Mouse (Mus musculus) limb, embryonic 12.5 days (tissue): ENCODE measurements around the gene Mapk8. TPM values are rescaled to one million over a fixed set of nuclear protein-coding genes. Genes with fewer than 3 reads are reported as not detected.
A peak's percentile ranks its signal among the peaks of the same experiment; 100 is the strongest.

ENCODE experiments used
- ATAC-seq: fragments of 200-750 bp; cut with Nextera tagmentation; 2 replicates; pipeline ENCODE4 v1.8.0; 2017; ENCODE audit warnings: low read depth, moderate TSS enrichment; ENCODE audit not compliant: insufficient number of reproducible peaks, insufficient read depth, low FRiP score, low TSS enrichment
- H3K27ac ChIP-seq: fragments of 300-500 bp; sonication (generic); 2 replicates; pipeline ENCODE4 v1.5.1; 2016; ENCODE audit warnings: mild to moderate bottlenecking, moderate library complexity
- H3K27me3 ChIP-seq: fragments of 300-500 bp; sonication (generic); 2 replicates; pipeline ENCODE4 v1.6.1; 2016; ENCODE audit warnings: mild to moderate bottlenecking, moderate library complexity
- H3K36me3 ChIP-seq: fragments of 300-500 bp; sonication (generic); 2 replicates; pipeline ENCODE4 v1.6.1; 2016; ENCODE audit warnings: mild to moderate bottlenecking, moderate library complexity
- H3K4me1 ChIP-seq: fragments of 300-500 bp; sonication (generic); replicated peaks from 2 replicates; pipeline ENCODE4 v1.6.1; 2016
- H3K4me2 ChIP-seq: fragments of 300-500 bp; sonication (generic); 2 replicates; pipeline ENCODE4 v1.6.1; 2016; ENCODE audit warnings: mild to moderate bottlenecking, moderate library complexity
- H3K4me3 ChIP-seq: fragments of 300-500 bp; sonication (generic); replicated peaks from 2 replicates; pipeline ENCODE4 v1.5.1; 2016; ENCODE audit warnings: mild to moderate bottlenecking
- H3K9ac ChIP-seq: fragments of 300-500 bp; sonication (generic); replicated peaks from 2 replicates; pipeline ENCODE4 v1.6.1; 2016; ENCODE audit warnings: mild to moderate bottlenecking, moderate library complexity
- H3K9me3 ChIP-seq: fragments of 300-500 bp; sonication (generic); 2 replicates; pipeline ENCODE4 v1.6.1; 2016; ENCODE audit warnings: mild to moderate bottlenecking, moderate library complexity
- WGBS: fragments of 180-500 bp; shearing (Covaris S2); methylation state at CpG from one replicate; pipeline ENCODE4 v1.1.7; 2016; 5-methylcytosine and 5-hydroxymethylcytosine counted together
- polyA plus RNA-seq: library from polyadenylated mRNA; unstranded; fragments of >200 nt; fragmentation: Nextera tagmentation; extraction: Ambion mirVana; gene quantifications from 2 replicates; pipeline ENCODE4 v1.2.1, GENCODE M21; 2016

Gene Mapk8
- polyA plus RNA-seq, 1 experiment from 2014 or later, result 23.4 TPM

- Histone ChIP-seq H3K9me3 (no peaks in the 10 kb centered on the region), H3K27ac (no peak overlapping the region), H3K36me3 (no peaks in the 10 kb centered on the region), H3K4me2 (no peak overlapping the region), H3K4me3 (no peak overlapping the region), H3K27me3 (peaks cover 51% of the 10 kb centered on the region), H3K4me1 (0 out of 2 replicates have a peak, but pooled peaks cover 7% of the 10 kb centered on the region), H3K9ac (no peak overlapping the region)
- WGBS, result 60% methylated on average over 4 of the region's 4 CpGs
- ATAC-seq, result no peak
These were observed 99.2 kb downstream of the Mapk8 start for GRCm38 (mm10) chr14:33347738-33348137.

GRCm38 (mm10) chr14:33346546-33346945 is 100.4 kb downstream of the Mapk8 start:
- ATAC-seq, result no peak
- 81% methylated on average over 6 of the region's 6 CpGs for WGBS
- Histone ChIP-seq H3K9ac (no peak overlapping the region), H3K4me1 (0 out of 2 replicates have a peak, but pooled peaks cover 7% of the 10 kb centered on the region), H3K36me3 (no peaks in the 10 kb centered on the region), H3K4me3 (no peak overlapping the region), H3K4me2 (no peak overlapping the region), H3K9me3 (no peaks in the 10 kb centered on the region), H3K27ac (no peak overlapping the region), H3K27me3 (peaks cover 39% of the 10 kb centered on the region)

GRCm38 (mm10) chr14:33343131-33343725 is 103.7 kb downstream of the Mapk8 start:
- 83% methylated on average over 14 of the region's 14 CpGs for WGBS
- no peak for ATAC-seq

GRCm38 (mm10) chr14:33338684-33339083 is 108.3 kb downstream of the Mapk8 start:
- H3K4me3 ChIP-seq, result no peak overlapping the region
- H3K27ac ChIP-seq, result no peak overlapping the region
- ATAC-seq, result no peak
- peaks cover 4% of the 10 kb centered on the region; the same call in 1 of the 2 replicates for H3K4me1 ChIP-seq
- H3K4me2 ChIP-seq, result no peak overlapping the region
- no peaks in the 10 kb centered on the region for H3K36me3 ChIP-seq
- no peak overlapping the region for H3K9ac ChIP-seq
- H3K9me3 ChIP-seq, result no peaks in the 10 kb centered on the region
- WGBS, result 72% methylated on average over 5 of the region's 5 CpGs
- H3K27me3 ChIP-seq, result no peaks in the 10 kb centered on the region; the same call in 1 of the 2 replicates

More at GRCm38 (mm10) chr14:33343131-33343725, 103.7 kb downstream of the Mapk8 start:
- Histone ChIP-seq H3K27ac (no peak overlapping the region), H3K4me1 (no peaks in the 10 kb centered on the region; the same call in 1 of the 2 replicates), H3K9me3 (no peaks in the 10 kb centered on the region), H3K4me2 (no peak overlapping the region), H3K4me3 (no peak overlapping the region), H3K36me3 (no peaks in the 10 kb centered on the region), H3K27me3 (peaks cover 6% of the 10 kb centered on the region; the same call in 1 of the 2 replicates), H3K9ac (no peak overlapping the region)

- Histone ChIP-seq H3K4me1 (peaks cover 14% of the 10 kb centered on the region), H3K27ac (no peak overlapping the region), H3K9ac (no peak overlapping the region), H3K27me3 (no peaks in the 10 kb centered on the region; the same call in 1 of the 2 replicates), H3K9me3 (no peaks in the 10 kb centered on the region), H3K36me3 (no peaks in the 10 kb centered on the region), H3K4me3 (no peak overlapping the region), H3K4me2 (no peak overlapping the region)
- WGBS, result 82% methylated on average over 6 of the region's 6 CpGs
- ATAC-seq, result no peak
These were observed 111.2 kb downstream of the Mapk8 start for GRCm38 (mm10) chr14:33335733-33336132.

GRCm38 (mm10) chr14:33334402-33334801 is 112.6 kb downstream of the Mapk8 start:
- Histone ChIP-seq H3K9ac (no peak overlapping the region), H3K36me3 (no peaks in the 10 kb centered on the region), H3K27me3 (no peaks in the 10 kb centered on the region; the same call in 1 of the 2 replicates), H3K9me3 (no peaks in the 10 kb centered on the region), H3K4me1 (peaks cover 15% of the 10 kb centered on the region), H3K4me2 (no peak overlapping the region), H3K27ac (no peak overlapping the region), H3K4me3 (no peak overlapping the region)
- WGBS, result 71% methylated on average over 4 of the region's 4 CpGs
- no peak for ATAC-seq

GRCm38 (mm10) chr14:33333833-33334232 is 113.1 kb downstream of the Mapk8 start:
- Histone ChIP-seq H3K9ac (no peak overlapping the region), H3K4me1 (peaks cover 15% of the 10 kb centered on the region), H3K27ac (no peak overlapping the region), H3K4me3 (no peak overlapping the region), H3K27me3 (no peaks in the 10 kb centered on the region; the same call in 1 of the 2 replicates), H3K9me3 (no peaks in the 10 kb centered on the region), H3K36me3 (no peaks in the 10 kb centered on the region), H3K4me2 (no peak overlapping the region)
- ATAC-seq, result no peak
- WGBS, result 85% methylated on average over 4 of the region's 4 CpGs

GRCm38 (mm10) chr14:33331627-33332026 is 115.3 kb downstream of the Mapk8 start:
- Histone ChIP-seq H3K4me1 (peaks cover 32% of the 10 kb centered on the region), H3K4me2 (no peak overlapping the region), H3K4me3 (no peak overlapping the region), H3K9me3 (no peaks in the 10 kb centered on the region), H3K27ac (no peak overlapping the region), H3K36me3 (no peaks in the 10 kb centered on the region), H3K9ac (no peak overlapping the region), H3K27me3 (no peaks in the 10 kb centered on the region)
- no peak for ATAC-seq
- WGBS, result 48% methylated on average over 4 of the region's 4 CpGs

- H3K4me2 ChIP-seq, result no peak overlapping the region
- no peaks in the 10 kb centered on the region for H3K27me3 ChIP-seq
- no peak for ATAC-seq
- WGBS, result 64% methylated on average over 4 of the region's 4 CpGs
- H3K9me3 ChIP-seq, result no peaks in the 10 kb centered on the region
- H3K4me3 ChIP-seq, result no peak overlapping the region
- H3K9ac ChIP-seq, result no peak overlapping the region
- H3K27ac ChIP-seq, result no peak overlapping the region
- peaks cover 32% of the 10 kb centered on the region for H3K4me1 ChIP-seq
- no peaks in the 10 kb centered on the region for H3K36me3 ChIP-seq
These were observed 116.0 kb downstream of the Mapk8 start for GRCm38 (mm10) chr14:33330986-33331385.

GRCm38 (mm10) chr14:33329297-33329805 is 117.6 kb downstream of the Mapk8 start:
- WGBS, result 85% methylated on average over 5 of the region's 5 CpGs
- no peak overlapping the region for H3K4me3 ChIP-seq
- no peak overlapping the region for H3K27ac ChIP-seq
- no peaks in the 10 kb centered on the region for H3K27me3 ChIP-seq
- no peaks in the 10 kb centered on the region for H3K36me3 ChIP-seq
- H3K4me2 ChIP-seq, result no peak overlapping the region
- no peak overlapping the region for H3K9ac ChIP-seq
- ATAC-seq, result no peak
- H3K4me1 ChIP-seq, result peaks cover 28% of the 10 kb centered on the region
- no peaks in the 10 kb centered on the region for H3K9me3 ChIP-seq

- H3K27ac ChIP-seq, result peak overlapping the region; percentile 35
- 41% methylated on average over 5 of the region's 5 CpGs for WGBS
- no peak overlapping the region for H3K9ac ChIP-seq
- no peaks in the 10 kb centered on the region for H3K27me3 ChIP-seq
- no peaks in the 10 kb centered on the region for H3K36me3 ChIP-seq
- no peaks in the 10 kb centered on the region for H3K9me3 ChIP-seq
- 0 out of 2 replicates have a peak, but pooled peaks have one; percentile 11 for ATAC-seq
- peak overlapping the region; percentile 23; the same call in 1 of the 2 replicates for H3K4me2 ChIP-seq
- peaks cover 28% of the 10 kb centered on the region for H3K4me1 ChIP-seq
- H3K4me3 ChIP-seq, result no peak overlapping the region
These were observed 118.6 kb downstream of the Mapk8 start for GRCm38 (mm10) chr14:33328369-33328768.
